Mouse (Mus musculus) c-Kit-positive CD71-positive TER-119-positive erythroid progenitor cells, embryonic 14.5 days (primary cell): ENCODE measurements at regions not wholly inside any gene's neighbourhood (a gene's known extent, or its start where the extent isn't known, plus 50 kb on each side); places are given as distances from the start of the nearest gene placed in this dataset.

Source experiments
- DNase-seq: peaks from one replicate; pipeline ENCODE4 v3.0.0-alpha.2; 2013; ENCODE audit warnings: low spot score

- DNase-seq = no peak
Measured at GRCm38 (mm10) chr14:73730796-73731195, 69.8 kb downstream of the Gm21750 start.

DNA sequence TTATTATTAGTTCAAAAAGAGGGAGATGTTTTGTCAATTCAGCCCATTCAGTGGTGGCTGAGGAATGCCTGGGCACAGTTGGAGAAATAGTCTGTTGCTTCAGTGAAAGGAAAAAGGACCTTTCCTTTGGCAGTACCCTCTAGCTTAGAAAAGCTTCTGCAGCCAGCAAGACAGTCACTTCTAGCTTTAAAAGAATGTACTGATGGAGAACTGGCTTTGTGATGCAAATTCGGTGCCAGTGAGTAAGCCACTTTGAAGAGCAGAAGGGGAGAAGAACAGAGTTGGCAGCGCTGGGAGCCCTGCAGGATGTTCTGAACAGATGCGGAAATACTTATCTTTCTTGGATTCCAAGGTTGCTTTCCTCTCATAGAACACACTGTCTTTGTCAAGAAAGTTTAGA lies 71.1 kb downstream of the Gm21750 start:
- DNase-seq = no peak

DNA sequence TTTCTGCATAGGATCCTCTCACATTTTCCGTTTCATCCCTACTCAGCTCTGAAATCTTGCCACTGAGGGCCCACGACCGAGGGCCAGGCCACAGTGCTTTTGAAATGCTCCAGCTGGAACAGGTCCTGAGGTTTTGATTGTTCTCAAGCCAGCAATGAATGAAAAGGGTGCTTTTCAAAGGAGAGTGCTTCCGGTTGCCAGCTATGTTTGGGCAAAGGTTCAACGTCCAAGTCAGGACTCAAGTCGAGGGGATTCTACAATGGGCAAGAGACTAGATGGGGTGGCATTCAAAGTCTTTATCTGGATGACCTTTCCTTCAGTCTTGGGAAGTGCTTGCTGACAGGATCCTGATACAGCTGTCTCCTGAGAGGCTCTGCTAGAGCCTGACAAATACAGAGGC lies 89.8 kb downstream of the Gm21750 start:
- DNase-seq = no peak

DNA sequence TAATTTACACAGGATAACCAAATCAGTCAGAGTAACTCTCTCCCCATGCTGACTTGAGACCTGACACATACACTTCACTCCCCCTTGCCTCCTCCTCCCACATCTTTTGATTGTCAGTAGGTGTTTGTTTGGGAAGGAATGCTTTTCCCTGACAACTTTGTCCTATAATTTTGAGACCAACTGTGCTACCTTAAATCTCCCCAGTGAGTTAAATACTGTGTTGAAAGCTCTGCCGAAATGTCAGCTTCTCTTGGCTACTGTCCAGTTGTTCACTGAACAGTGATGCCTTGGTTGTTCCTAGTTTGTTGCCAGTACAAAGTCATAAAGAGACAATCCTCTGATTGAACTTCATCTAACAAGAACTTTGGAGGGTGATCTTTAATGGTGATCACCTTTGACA lies 99.0 kb downstream of the Gm21750 start:
- no peak for DNase-seq

- DNase-seq = no peak
Measured at GRCm38 (mm10) chr14:73772964-73773363, 111.9 kb downstream of the Gm21750 start.

DNA sequence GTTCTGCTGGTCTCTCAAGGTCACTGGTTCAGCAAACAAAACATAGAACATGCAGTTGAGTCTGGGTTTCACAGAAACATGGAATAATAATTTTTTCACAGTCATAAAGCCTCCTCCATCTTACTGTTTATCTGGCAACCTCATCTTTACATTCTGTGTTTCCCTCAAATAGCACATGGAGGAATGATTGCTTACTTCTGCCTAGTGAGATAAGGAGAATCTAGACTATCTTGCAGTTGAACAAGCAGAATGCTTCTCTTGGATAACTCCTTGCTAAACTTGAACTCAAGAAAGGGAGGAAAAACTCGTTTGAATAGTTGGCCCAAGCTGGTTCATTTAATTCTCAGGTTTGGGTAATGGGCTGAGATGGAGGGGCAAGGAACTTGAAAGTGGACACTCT lies 112.8 kb downstream of the Gm21750 start:
- no peak for DNase-seq

DNA sequence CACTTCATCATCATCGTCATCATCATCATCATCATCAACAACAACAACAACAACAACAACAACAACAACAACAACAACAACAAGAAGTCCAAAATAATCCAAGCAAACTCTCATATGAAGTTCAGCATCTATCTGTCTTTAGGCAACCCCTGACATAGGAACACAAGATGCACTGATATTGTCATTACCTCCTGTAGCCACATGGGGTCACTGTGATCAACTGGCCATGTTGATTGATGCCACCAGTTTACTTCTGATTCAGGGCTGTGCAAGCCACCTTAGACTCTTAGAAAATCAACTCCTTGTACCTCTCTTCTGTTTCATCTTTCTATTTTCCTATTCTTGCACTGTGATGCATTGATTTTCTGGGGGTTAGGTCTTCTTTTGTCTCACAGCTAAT lies 115.0 kb downstream of the Gm21750 start:
- peak; percentile 17 for DNase-seq

GRCm38 (mm10) chr14:73807169-73807568 lies 146.1 kb downstream of the Gm21750 start:
- DNase-seq = no peak

GRCm38 (mm10) chr14:73838890-73839289 lies 177.9 kb downstream of the Gm21750 start:
- DNase-seq = no peak

DNA sequence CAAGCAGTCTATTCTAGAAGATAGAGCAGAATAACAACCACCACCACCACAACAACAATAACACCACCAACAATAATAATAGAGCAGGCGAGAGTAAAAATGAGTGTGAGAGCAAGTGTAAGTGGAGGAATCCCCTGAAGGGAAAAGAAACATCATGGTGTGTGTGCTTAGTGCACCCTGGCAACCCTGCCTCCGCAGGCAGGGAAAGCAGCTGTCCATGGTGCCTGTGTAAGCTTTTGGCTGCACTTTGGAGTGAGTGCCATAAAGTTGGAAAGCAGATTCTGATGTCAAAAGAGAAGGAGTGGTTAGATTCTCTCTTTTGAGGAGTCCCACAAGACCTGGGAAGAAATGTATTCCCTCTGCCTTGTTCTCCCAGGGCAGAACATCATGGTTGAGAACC lies 200.8 kb downstream of the Gm21750 start:
- no peak for DNase-seq

- DNase-seq = no peak
Measured at GRCm38 (mm10) chr14:73874337-73874736, 213.3 kb downstream of the Gm21750 start.

DNA sequence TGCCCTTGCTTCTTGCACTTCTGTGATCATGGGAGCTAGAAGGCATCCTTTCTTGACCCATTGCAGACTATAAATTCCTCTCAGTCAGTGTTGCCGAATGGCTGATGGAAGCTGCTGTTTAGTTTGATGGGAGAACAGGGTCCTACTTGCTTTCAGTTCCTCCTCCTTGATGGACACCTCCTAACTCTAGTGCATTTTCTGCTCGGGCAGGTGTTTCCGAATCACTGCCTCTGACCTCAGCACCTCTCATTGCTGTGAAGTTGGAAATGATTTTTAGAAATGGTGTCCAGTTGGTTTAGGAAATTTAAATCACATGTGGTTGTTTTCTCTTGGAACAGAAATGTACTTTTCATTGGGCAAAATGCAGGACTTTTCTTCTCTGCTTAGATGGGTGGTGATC lies 214.9 kb downstream of the Gm21750 start:
- no peak for DNase-seq

DNA sequence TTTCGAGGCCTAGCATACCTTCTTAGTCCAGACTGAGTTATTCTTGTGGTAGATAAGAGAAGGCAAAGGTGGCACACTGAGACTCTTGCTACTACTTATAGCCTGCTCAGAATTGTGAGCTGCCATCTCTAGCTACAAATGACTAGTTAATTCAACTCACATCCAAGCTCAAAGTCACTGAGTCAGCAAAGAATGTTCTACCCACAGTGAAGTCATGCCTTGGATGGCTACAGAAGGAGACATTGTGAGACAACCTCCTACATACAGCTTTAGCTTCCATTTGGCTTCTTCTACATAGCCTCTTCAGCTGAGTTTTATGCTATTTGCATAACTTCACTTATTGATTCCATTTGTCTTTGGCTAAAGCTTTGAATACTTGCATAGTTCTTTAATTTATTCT lies 217.2 kb downstream of the Gm21750 start:
- DNase-seq = no peak

- no peak for DNase-seq
Measured at GRCm38 (mm10) chr14:73878866-73879419, 217.9 kb downstream of the Gm21750 start.

DNA sequence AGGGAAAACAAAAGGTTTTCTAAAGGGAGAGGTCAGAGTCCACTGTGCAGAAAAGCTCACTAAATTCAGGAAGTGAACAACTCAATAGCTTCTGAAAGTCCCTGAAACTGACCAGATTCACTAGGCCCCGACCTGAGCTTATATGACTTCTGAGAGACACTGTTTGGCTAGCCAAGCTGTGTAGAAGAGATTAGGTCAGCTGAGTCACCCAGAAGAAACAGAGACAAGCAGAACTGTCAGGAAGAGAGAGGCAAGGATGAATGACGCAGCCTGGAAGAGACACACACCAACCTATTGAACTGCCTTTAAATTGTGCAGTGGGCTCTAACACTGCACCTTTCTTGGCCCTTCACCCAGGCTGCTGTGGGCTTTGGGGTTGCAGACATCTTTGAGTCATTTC lies 230.4 kb downstream of the Gm21750 start:
- no peak for DNase-seq

GRCm38 (mm10) chr14:73894844-73895243 lies 233.8 kb downstream of the Gm21750 start:
- DNase-seq = no peak

DNA sequence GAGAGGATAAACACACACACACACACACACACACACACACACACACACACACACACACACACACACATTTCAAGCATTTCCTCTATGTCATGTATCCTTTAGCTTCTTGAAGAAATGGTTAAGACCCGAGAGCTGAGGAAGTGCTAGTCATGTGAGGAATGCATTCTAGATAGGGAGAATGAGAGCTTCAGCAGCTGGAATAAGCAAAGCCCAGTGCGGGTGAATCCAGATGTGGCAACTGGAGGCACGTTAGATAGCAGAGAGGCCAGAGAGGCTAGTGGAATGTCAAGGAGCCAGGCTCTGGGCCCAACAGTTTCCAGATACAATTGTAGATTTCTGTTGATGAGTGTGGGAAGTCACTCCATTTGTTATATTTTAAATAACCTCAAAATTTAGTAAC lies 234.2 kb downstream of the Gm21750 start:
- no peak for DNase-seq

- DNase-seq = no peak
Measured at GRCm38 (mm10) chr14:73899078-73899477, 238.1 kb downstream of the Gm21750 start.

GRCm38 (mm10) chr14:73902085-73902713 lies 241.2 kb downstream of the Gm21750 start:
- no peak for DNase-seq

- no peak for DNase-seq
Measured at GRCm38 (mm10) chr14:73913756-73914448, 252.9 kb downstream of the Gm21750 start.

GRCm38 (mm10) chr14:73915990-73916389 lies 255.0 kb downstream of the Gm21750 start:
- no peak for DNase-seq

GRCm38 (mm10) chr14:73931095-73931494 lies 270.1 kb downstream of the Gm21750 start:
- DNase-seq = no peak

DNA sequence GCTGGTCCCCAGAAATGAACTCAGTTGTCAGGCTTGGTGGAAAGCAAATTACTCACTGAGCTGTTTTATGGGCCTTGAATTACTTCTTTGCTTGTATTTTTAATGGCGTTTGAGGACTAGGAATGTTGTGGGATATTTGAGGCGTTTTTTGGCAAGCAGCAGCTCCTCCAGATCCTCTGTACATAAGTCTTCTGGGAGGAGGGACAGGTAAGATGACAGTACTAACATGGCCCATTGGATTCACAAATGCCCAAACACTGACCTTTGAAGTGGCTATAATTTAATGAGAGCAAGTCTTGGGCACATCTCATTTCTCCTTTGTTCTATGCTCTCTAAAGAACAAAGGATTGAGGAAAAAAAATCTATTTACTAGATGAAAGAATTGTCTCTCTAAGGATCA lies 286.3 kb downstream of the Gm21750 start:
- DNase-seq = no peak

DNA sequence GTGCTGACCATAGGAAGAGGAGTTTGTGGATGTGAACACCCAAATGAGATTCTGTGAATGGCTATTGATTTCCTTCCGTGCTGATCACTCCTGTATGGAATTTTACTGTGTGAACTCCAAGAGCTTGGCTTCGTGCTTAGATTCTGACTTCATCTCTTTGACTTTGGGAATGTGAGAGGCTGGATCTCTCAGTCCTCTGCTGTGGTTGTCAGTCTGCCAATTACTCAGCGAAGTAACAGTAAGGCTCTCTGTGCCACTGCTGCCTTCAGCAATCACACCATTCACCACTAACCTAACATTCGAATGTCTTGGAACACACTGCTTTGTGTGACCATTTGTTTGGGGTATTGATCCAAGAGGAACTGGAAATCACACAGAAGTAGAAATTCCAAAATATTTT lies 291.5 kb downstream of the Gm21750 start:
- DNase-seq = no peak
